Comparison of ENCODE assay signal across 15 mouse cellular contexts in the genomic region with DNA sequence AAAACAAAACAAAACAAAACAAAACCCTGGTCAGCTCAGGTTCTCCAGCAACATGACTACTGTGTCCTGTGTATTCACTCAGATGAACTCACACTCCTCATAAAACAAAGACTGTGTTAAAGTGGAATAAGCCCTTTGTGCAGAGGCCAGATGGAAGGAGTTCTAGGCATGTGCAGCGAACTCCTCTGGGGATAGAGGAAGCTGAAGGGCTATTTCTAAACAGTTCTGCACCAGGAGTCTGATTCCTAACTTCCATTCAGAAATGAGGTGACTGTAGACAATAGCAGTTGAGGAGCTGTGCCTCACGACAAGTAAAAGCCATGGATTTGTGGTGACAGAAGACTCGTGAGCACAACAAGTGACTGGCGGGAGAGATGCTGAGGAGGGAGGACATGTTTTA. TPM values are rescaled to one million over a fixed set of nuclear protein-coding genes. Genes with fewer than 3 reads are reported as not detected.
DNase-seq lines count a peak whose midpoint lies in the region; ATAC-seq lines count a peak whose summit lies in the region.
"Had no signal": no experiment of that assay in that cellular context is flagged by ENCODE, and none has a peak within 500 bp of the region (broad histone marks: within the 10 kb centered on the region; RNA-seq: fewer than 3 reads in every experiment).

No protein-coding gene starts in this region.

- peaks cover 17% of the 10 kb centered on the region; the same call in 1 of the 2 replicates for H3K4me1 ChIP-seq in embryonic facial prominence, embryonic 14.5 days (ENCODE audit: control insufficient read depth, insufficient read depth, low read length)
- peaks cover 54% of the 10 kb centered on the region for H3K4me1 ChIP-seq in midbrain, embryonic 10.5 days
- peaks cover 45% of the 10 kb centered on the region for H3K4me1 ChIP-seq in neural tube, embryonic 13.5 days (replicated peaks)

- no peaks in the 10 kb centered on the region for H3K9me3 ChIP-seq in embryonic facial prominence, embryonic 14.5 days (ENCODE audit: control insufficient read depth, low read length)
- no peaks in the 10 kb centered on the region for H3K9me3 ChIP-seq in midbrain, embryonic 10.5 days (replicated peaks)
- no peaks in the 10 kb centered on the region for H3K9me3 ChIP-seq in neural tube, embryonic 13.5 days
- H3K9me3 ChIP-seq: limb, embryonic 15.5 days had no signal

- no peak overlapping the region for H3K4me2 ChIP-seq in embryonic facial prominence, embryonic 14.5 days (ENCODE audit: low read depth, low read length)
- peak overlapping the region; percentile 77 for H3K4me2 ChIP-seq in neural tube, embryonic 13.5 days
- H3K4me2 ChIP-seq: limb, embryonic 15.5 days had no signal

- no peak overlapping the region for H3K9ac ChIP-seq in embryonic facial prominence, embryonic 14.5 days (ENCODE audit: low read depth, low read length)
- peak overlapping the region; percentile 57 for H3K9ac ChIP-seq in neural tube, embryonic 13.5 days
- H3K9ac ChIP-seq: limb, embryonic 15.5 days; liver, postnatal 0 days had no signal

- H3K27me3 ChIP-seq in embryonic facial prominence, embryonic 14.5 days (replicated peaks; ENCODE audit: control insufficient read depth, insufficient read depth, low read length), result no peaks in the 10 kb centered on the region
- H3K27me3 ChIP-seq in midbrain, embryonic 10.5 days (ENCODE audit: low read depth, poor library complexity, severe bottlenecking), result no peaks in the 10 kb centered on the region
- no peaks in the 10 kb centered on the region for H3K27me3 ChIP-seq in neural tube, embryonic 13.5 days
- H3K27me3 ChIP-seq: limb, embryonic 15.5 days had no signal

- 0 out of 2 replicates have a peak overlapping the region, but pooled peaks have one; percentile 13 for H3K27ac ChIP-seq in embryonic facial prominence, embryonic 14.5 days (replicated peaks; ENCODE audit: low read depth, low read length)
- peak overlapping the region; percentile 100 for H3K27ac ChIP-seq in midbrain, embryonic 10.5 days (replicated peaks)
- H3K27ac ChIP-seq in neural tube, embryonic 13.5 days (replicated peaks), result peak overlapping the region; percentile 98
- H3K27ac ChIP-seq: limb, embryonic 15.5 days had no signal

- no peaks in the 10 kb centered on the region for H3K36me3 ChIP-seq in embryonic facial prominence, embryonic 14.5 days (ENCODE audit: control insufficient read depth, insufficient read depth, low read length)
- H3K36me3 ChIP-seq in midbrain, embryonic 10.5 days, result peaks cover 8% of the 10 kb centered on the region
- H3K36me3 ChIP-seq in neural tube, embryonic 13.5 days, result no peaks in the 10 kb centered on the region
- H3K36me3 ChIP-seq: limb, embryonic 15.5 days had no signal

- peak; percentile 72 for DNase-seq in heart, adult 11 months
- no peak for DNase-seq in heart, postnatal 10 days
- DNase-seq in embryonic facial prominence, embryonic 14.5 days (ENCODE audit: low spot score), result no peak
- peak; percentile 27 for DNase-seq in midbrain, embryonic 10.5 days (ENCODE audit: low spot score)
- DNase-seq in gastrocnemius, postnatal 14 days, result no peak
- DNase-seq in lung, adult 18-20 months, result no peak
- DNase-seq in T-cell, adult 2 months (ENCODE audit: low spot score), result no peak
- DNase-seq: cerebellum, adult 18-20 months; heart, adult 18-20 months; liver, postnatal 0 days; lung, postnatal 4 days; thymus, adult 2 months had no signal

- 47% methylated on average over 4 of the region's 4 CpGs for WGBS in embryonic facial prominence, embryonic 14.5 days
- 33% methylated on average over 4 of the region's 4 CpGs for WGBS in midbrain, embryonic 10.5 days
- 29% methylated on average over 4 of the region's 4 CpGs for WGBS in neural tube, embryonic 13.5 days

- ATAC-seq in embryonic facial prominence, embryonic 14.5 days (ENCODE audit: low read depth), result no peak
- ATAC-seq in neural tube, embryonic 13.5 days (ENCODE audit: low read depth), result no peak
- ATAC-seq: inflammation-experienced regulatory T-cells, adult 6 months; liver, postnatal 0 days had no signal

- intact Hi-C loops in heart, postnatal 10 days (cut with DNase I), result no loop called here
- intact Hi-C loops in gastrocnemius, postnatal 14 days (cut with DNase I; ENCODE audit: low total_unique reads), result no loop called here

- H3K4me3 ChIP-seq in embryonic facial prominence, embryonic 14.5 days (ENCODE audit: low read depth, low read length), result no peak overlapping the region
- H3K4me3 ChIP-seq in midbrain, embryonic 10.5 days, result peak overlapping the region; percentile 37
- H3K4me3 ChIP-seq in neural tube, embryonic 13.5 days, result peak overlapping the region; percentile 89
- H3K4me3 ChIP-seq: limb, embryonic 15.5 days had no signal

RNA-seq across cellular contexts. Expression of gene Wdfy3, which starts 2.3 kb away (rescaled TPM):
- total RNA-seq in heart, postnatal 10 days (2021), result 10 to 100 TPM; 43.1 to 43.8 TPM
- polyA plus RNA-seq in embryonic facial prominence, embryonic 14.5 days (2014; fragmentation: Nextera tagmentation; extraction: Ambion mirVana), result 19.5 and 20.0 TPM in 2 replicates
- 18.2 and 22.7 TPM in 2 replicates for polyA plus RNA-seq in midbrain, embryonic 10.5 days (2016; fragmentation: Nextera tagmentation; extraction: Ambion mirVana)
- 27.0 and 31.1 TPM in 2 replicates for polyA plus RNA-seq in neural tube, embryonic 13.5 days (2015; fragmentation: Nextera tagmentation; extraction: Ambion mirVana)
- 10 to 100 TPM; 21.5 to 23.0 TPM for total RNA-seq in gastrocnemius, postnatal 14 days (2021)
- polyA plus RNA-seq: inflammation-experienced regulatory T-cells, adult 6 months had no signal

Comparison
In these comparisons a context has a peak if more than half of its experiments do, and no peak if none do; other contexts are left out.
1. DNase-seq: peak in heart, adult 11 months (single experiment) and midbrain, embryonic 10.5 days (single experiment); none in heart, postnatal 10 days (0 of 2), embryonic facial prominence, embryonic 14.5 days (single experiment), gastrocnemius, postnatal 14 days (single experiment), lung, adult 18-20 months (0 of 2) and T-cell, adult 2 months (single experiment).
2. H3K27ac ChIP-seq: peak in every context shown above with its lines; median percentile 100 in midbrain, embryonic 10.5 days; 98 in neural tube, embryonic 13.5 days; 13 in embryonic facial prominence, embryonic 14.5 days.